Mouse (Mus musculus): ENCODE data around the gene Nkx6-2. TPM values are rescaled to one million over a fixed set of nuclear protein-coding genes. Genes with fewer than 3 reads are reported as not detected.

Nkx6-2 gene
- total and polyA plus RNA-seq, 3 experiments: 0.12 TPM; not detected in 2

DNA sequence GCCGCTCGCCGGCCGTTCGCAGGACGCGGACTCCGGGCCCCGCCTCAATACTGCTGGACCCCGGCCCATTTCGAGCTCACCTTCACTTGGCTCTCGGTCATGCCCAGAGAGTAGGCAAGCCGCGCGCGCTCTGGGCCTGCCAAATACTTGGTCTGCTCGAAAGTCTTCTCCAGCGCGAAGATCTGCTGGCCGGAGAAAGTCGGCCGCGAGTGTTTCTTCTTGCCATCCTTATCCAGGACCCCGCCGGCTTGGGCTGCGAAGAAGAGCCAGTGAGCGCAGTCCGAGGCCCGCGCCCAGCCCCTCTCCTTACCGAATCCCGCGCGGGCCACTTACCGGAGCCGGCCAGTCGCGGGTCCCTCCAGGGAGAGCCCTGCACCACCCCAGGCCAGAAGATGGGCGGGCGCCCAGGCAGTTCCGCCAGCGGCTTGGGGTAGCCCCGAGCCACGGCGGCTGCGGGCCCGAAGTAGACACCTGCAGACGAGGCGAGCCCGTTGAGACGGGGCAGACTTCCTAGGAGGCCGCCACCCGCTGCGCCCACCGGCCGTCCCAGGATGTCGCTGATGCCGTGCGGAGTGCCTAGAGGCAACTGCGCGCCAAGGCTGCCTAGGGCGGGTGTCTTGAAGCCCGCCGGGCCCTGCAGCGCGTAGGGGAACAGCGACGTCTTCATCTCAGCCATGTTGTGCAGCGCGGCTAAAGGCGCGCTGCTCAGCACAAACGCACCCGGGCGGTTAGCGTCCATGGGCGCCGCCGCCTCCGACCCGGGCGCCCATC is 611 bp downstream of the Nkx6-2 start:
- DNase-seq (ENCODE audit: low read depth, low spot score): no peak
- H3K9me3 ChIP-seq (replicated peaks; ENCODE audit: insufficient read depth, low read length): no peaks in the 10 kb centered on the region
- no peak for TF ChIP-seq POLR2AphosphoS2 (IDR thresholded peaks at IDR 0.05; ENCODE audit: low read length)
- no peak for TF ChIP-seq HCFC1 (IDR thresholded peaks at IDR 0.05; ENCODE audit: low read depth, low read length)
- TF ChIP-seq CHD1 (IDR thresholded peaks at IDR 0.05; ENCODE audit: low read depth, low read length): no peak
- no peak for TF ChIP-seq MAFK (IDR thresholded peaks at IDR 0.05; ENCODE audit: borderline replicate concordance, low read depth, low read length)
- no peaks in the 10 kb centered on the region for H3K79me2 ChIP-seq (ENCODE audit: control insufficient read depth, insufficient read depth, low read length, poor library complexity)
- H3K27ac ChIP-seq (ENCODE audit: control insufficient read depth, low read depth, low read length): no peak overlapping the region
- peaks cover 0 to 2% of the 10 kb centered on the region in 2 experiments; a peak in 2 of 4 replicates for H3K36me3 ChIP-seq (ENCODE audit: control insufficient read depth in 1 of 2, insufficient read depth in 2 of 2, low read length in 2 of 2)
- no peaks in the 10 kb centered on the region; a peak in 1 of 4 replicates for H3K27me3 ChIP-seq (ENCODE audit: control insufficient read depth in 1 of 2, insufficient read depth in 2 of 2, low read length in 2 of 2)
- H3K9ac ChIP-seq (ENCODE audit: control insufficient read depth, low read depth, low read length, poor library complexity, severe bottlenecking): no peak overlapping the region
- H3K4me3 ChIP-seq (ENCODE audit: control insufficient read depth in 1 of 2, insufficient read depth in 1 of 2, low read depth in 2 of 2, low read length in 2 of 2): no peak overlapping the region
- H3K4me1 ChIP-seq (ENCODE audit: control insufficient read depth in 1 of 2, insufficient read depth in 2 of 2, low read length in 2 of 2): peaks cover 0 to 3% of the 10 kb centered on the region in 2 experiments; a peak in 1 of 4 replicates

DNA sequence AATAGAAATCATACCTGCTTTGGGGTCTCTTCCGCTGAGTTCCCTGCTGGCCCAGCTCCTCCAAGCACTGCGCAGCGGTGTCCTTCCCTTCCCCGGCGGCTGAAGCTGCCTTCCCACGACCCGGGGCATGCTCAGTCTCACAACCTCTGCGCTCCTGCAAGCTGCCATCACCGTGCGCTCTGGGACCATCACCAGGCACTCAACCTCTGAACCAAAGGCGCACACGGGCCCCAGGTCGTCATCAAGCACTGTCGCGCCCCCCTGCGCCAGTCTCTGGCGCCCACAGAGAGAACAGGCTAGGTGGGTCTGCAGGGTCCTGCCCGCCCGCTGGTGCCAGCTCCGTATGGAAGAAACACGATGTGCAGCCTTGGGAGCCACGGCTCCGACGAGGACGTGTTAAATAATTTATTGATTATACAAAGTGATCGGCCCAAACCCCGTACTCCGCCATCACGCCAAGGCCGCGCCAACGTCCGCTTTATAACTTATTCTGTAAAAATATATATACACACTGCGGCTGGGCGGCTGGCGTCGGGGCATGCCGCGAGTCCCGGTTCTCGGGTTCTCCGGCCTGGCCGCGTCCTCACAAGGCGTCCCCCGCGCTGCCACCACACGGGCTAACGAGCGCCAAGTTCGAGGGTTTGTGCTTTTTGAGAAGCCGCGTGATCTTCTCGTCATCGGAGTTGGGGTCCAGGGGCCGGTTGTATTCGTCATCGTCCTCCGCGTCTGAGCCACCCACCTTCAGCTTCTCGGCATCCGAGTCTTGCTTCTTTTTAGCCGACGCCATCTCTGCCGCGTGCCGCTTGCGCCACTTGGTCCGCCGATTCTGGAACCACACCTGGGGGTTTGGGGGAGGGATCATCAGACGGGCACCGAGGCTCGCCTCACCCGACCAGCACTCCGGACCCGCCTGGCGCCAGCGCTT is 1.5 kb downstream of the Nkx6-2 start:
- no peak overlapping the region for H3K9ac ChIP-seq (ENCODE audit: control insufficient read depth, low read depth, low read length, poor library complexity, severe bottlenecking)
- no peak overlapping the region for H3K27ac ChIP-seq (ENCODE audit: control insufficient read depth, low read depth, low read length)
- no peaks in the 10 kb centered on the region; a peak in 1 of 4 replicates for H3K27me3 ChIP-seq (ENCODE audit: control insufficient read depth in 1 of 2, insufficient read depth in 2 of 2, low read length in 2 of 2)
- no peak for DNase-seq (ENCODE audit: low read depth, low spot score)
- TF ChIP-seq ZNF384 (IDR thresholded peaks at IDR 0.05; ENCODE audit: low read depth, low read length) (no peak), POLR2AphosphoS5 (IDR thresholded peaks at IDR 0.05; ENCODE audit: borderline replicate concordance, low read depth, low read length) (no peak), KAT2A (conservative IDR thresholded peaks at IDR 0.05; ENCODE audit: low read depth, low read length) (no peak)
- H3K4me1 ChIP-seq (ENCODE audit: control insufficient read depth in 1 of 2, insufficient read depth in 2 of 2, low read length in 2 of 2): peaks cover 0 to 10% of the 10 kb centered on the region in 2 experiments; a peak in 2 of 4 replicates
- H3K9me3 ChIP-seq (replicated peaks; ENCODE audit: insufficient read depth, low read length): no peaks in the 10 kb centered on the region
- peaks cover 0 to 10% of the 10 kb centered on the region in 2 experiments; a peak in 2 of 4 replicates for H3K36me3 ChIP-seq (ENCODE audit: control insufficient read depth in 1 of 2, insufficient read depth in 2 of 2, low read length in 2 of 2)
- H3K4me3 ChIP-seq (ENCODE audit: control insufficient read depth in 1 of 2, insufficient read depth in 1 of 2, low read depth in 2 of 2, low read length in 2 of 2): no peak overlapping the region
- H3K79me2 ChIP-seq (ENCODE audit: control insufficient read depth, insufficient read depth, low read length, poor library complexity): no peaks in the 10 kb centered on the region

DNA sequence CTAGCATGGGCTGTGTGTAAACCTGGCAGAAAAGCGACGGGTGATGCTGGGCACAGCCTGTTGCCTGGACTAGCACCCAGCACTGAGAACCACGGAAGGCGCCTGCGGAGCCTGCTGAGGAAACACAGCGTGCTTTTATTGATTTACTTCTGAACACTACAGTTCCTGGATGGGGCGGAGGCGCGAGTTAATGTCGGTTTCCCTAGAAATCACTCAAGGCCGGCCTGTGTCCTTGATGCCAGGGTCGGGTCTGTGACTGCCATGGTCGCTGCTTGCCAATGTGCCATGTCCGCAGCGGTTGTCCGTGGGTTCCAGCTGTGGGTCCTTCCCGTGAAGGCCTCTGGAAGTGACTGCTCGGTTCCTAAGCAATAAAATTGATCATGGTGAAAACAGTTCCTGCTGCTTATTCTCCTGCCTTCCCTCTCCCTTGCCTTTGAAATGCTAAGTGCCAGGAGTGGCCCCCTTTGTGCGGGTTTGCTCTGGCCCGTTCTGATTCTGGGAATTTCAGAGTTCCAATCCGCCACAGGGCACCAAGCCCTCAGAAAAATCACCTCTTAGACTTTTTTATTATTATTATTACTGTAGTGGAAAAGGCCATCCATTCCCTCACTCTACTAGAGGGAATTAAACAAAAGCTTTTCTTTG is 3.2 kb downstream of the Nkx6-2 start:
- Histone ChIP-seq H3K4me3 (ENCODE audit: control insufficient read depth in 1 of 2, insufficient read depth in 1 of 2, low read depth in 2 of 2, low read length in 2 of 2) (no peak overlapping the region), H3K36me3 (ENCODE audit: control insufficient read depth in 1 of 2, insufficient read depth in 2 of 2, low read length in 2 of 2) (peaks cover 0 to 15% of the 10 kb centered on the region in 2 experiments; a peak in 2 of 4 replicates), H3K9ac (ENCODE audit: control insufficient read depth, low read depth, low read length, poor library complexity, severe bottlenecking) (no peak overlapping the region), H3K9me3 (replicated peaks; ENCODE audit: insufficient read depth, low read length) (no peaks in the 10 kb centered on the region), H3K27ac (ENCODE audit: control insufficient read depth, low read depth, low read length) (no peak overlapping the region), H3K4me1 (ENCODE audit: control insufficient read depth in 1 of 2, insufficient read depth in 2 of 2, low read length in 2 of 2) (peaks cover 0 to 18% of the 10 kb centered on the region in 2 experiments; a peak in 2 of 4 replicates), H3K79me2 (ENCODE audit: control insufficient read depth, insufficient read depth, low read length, poor library complexity) (no peaks in the 10 kb centered on the region), H3K27me3 (ENCODE audit: control insufficient read depth in 1 of 2, insufficient read depth in 2 of 2, low read length in 2 of 2) (no peaks in the 10 kb centered on the region; a peak in 1 of 4 replicates)
- DNase-seq (ENCODE audit: low read depth, low spot score): no peak
- no peak for TF ChIP-seq MAFK (IDR thresholded peaks at IDR 0.05; ENCODE audit: borderline replicate concordance, low read depth, low read length)
- no peak for TF ChIP-seq TBP (IDR thresholded peaks at IDR 0.05; ENCODE audit: low read depth, low read length)
- TF ChIP-seq ETS1 (IDR thresholded peaks at IDR 0.05; ENCODE audit: low read depth, low read length): no peak
- no peak for TF ChIP-seq SMC3 (IDR thresholded peaks at IDR 0.05; ENCODE audit: low read depth, low read length)
- TF ChIP-seq MXI1 (IDR thresholded peaks at IDR 0.05; ENCODE audit: low read depth, low read length): no peak
- no peak for TF ChIP-seq CTCF (IDR thresholded peaks at IDR 0.05 in 2 of 3, conservative IDR thresholded peaks at IDR 0.05 in 1 of 3; ENCODE audit: control insufficient read depth in 1 of 3, insufficient read depth in 1 of 3, low read depth in 2 of 3, low read length in 3 of 3, poor library complexity in 1 of 3, severe bottlenecking in 1 of 3)
- no peak for TF ChIP-seq MAZ (IDR thresholded peaks at IDR 0.05; ENCODE audit: low read depth, low read length)
- no peak for TF ChIP-seq ZMIZ1 (IDR thresholded peaks at IDR 0.05; ENCODE audit: low read depth, low read length)
- TF ChIP-seq USF2 (IDR thresholded peaks at IDR 0.05; ENCODE audit: borderline replicate concordance in 1 of 2, insufficient read depth in 1 of 2, low read depth in 1 of 2, low read length in 2 of 2): no peak
- no peak for TF ChIP-seq KAT2A (conservative IDR thresholded peaks at IDR 0.05; ENCODE audit: low read depth, low read length)
- no peak for TF ChIP-seq GABPA (IDR thresholded peaks at IDR 0.05; ENCODE audit: low read depth, low read length)
- TF ChIP-seq ELF1 (IDR thresholded peaks at IDR 0.05; ENCODE audit: low read depth, low read length): no peak
- no peak for TF ChIP-seq NELFE (IDR thresholded peaks at IDR 0.05; ENCODE audit: low read depth, low read length)
- TF ChIP-seq TCF12 (IDR thresholded peaks at IDR 0.05; ENCODE audit: low read depth, low read length): no peak
- no peak for TF ChIP-seq MEF2A (IDR thresholded peaks at IDR 0.05; ENCODE audit: extremely low read depth, insufficient replicate concordance, low read depth, low read length, poor library complexity, severe bottlenecking)
- TF ChIP-seq ZNF384 (IDR thresholded peaks at IDR 0.05; ENCODE audit: low read depth, low read length): no peak

Measured in MEL (cell line).